Mouse (Mus musculus) 3T3-L1 (cell line): ENCODE data around the gene Krt86.

Experiments used
- DNase-seq: peaks from one replicate; pipeline ENCODE4 v3.0.0-alpha.2; 2015; ENCODE audit warnings: low read depth, low spot score

The Krt86 gene

GRCm38 (mm10) chr15:101472952-101473528, at the start of gene Krt86:
Krt86 (plus strand) TSS chr15:101473478.
- DNase-seq: peak; percentile 95

GRCm38 (mm10) chr15:101424914-101425313, 48.4 kb upstream of the Krt86 start:
- peak; percentile 11 for DNase-seq

GRCm38 (mm10) chr15:101436611-101437010, 36.7 kb upstream of the Krt86 start:
- DNase-seq: no peak

- no peak for DNase-seq
Measured at GRCm38 (mm10) chr15:101438555-101438954, 34.7 kb upstream of the Krt86 start, which contains the start of gene Krt87. Krt87 (minus strand) TSS chr15:101438804.

- DNase-seq: no peak
Measured at GRCm38 (mm10) chr15:101440837-101441236, 32.4 kb upstream of the Krt86 start.

- DNase-seq: no peak
Measured at GRCm38 (mm10) chr15:101446572-101446971, 26.7 kb upstream of the Krt86 start.

GRCm38 (mm10) chr15:101447444-101447843, 25.8 kb upstream of the Krt86 start, which contains the start of gene Krt88:
Krt88 (plus strand) TSS chr15:101447744.
- no peak for DNase-seq

GRCm38 (mm10) chr15:101453093-101453736, 20.1 kb upstream of the Krt86 start:
- peak; percentile 43 for DNase-seq

- peak; percentile 71 for DNase-seq
Measured at GRCm38 (mm10) chr15:101454774-101455173, 18.5 kb upstream of the Krt86 start.

- peak; percentile 98 for DNase-seq
Measured at GRCm38 (mm10) chr15:101455292-101455691, 18.0 kb upstream of the Krt86 start.

GRCm38 (mm10) chr15:101455891-101456290, 17.4 kb upstream of the Krt86 start:
- DNase-seq: peak; percentile 61

- DNase-seq: peak; percentile 93
Measured at GRCm38 (mm10) chr15:101458361-101458930, 14.8 kb upstream of the Krt86 start.

- peak; percentile 41 for DNase-seq
Measured at GRCm38 (mm10) chr15:101459283-101459682, 14.0 kb upstream of the Krt86 start.

GRCm38 (mm10) chr15:101463651-101464050, 9.6 kb upstream of the Krt86 start, which contains the start of gene Krt81:
Krt81 (minus strand) TSS chr15:101463751.
- DNase-seq: no peak

GRCm38 (mm10) chr15:101469093-101469492, 4.2 kb upstream of the Krt86 start:
- DNase-seq: no peak

- no peak for DNase-seq
Measured at GRCm38 (mm10) chr15:101479007-101479665, 5.9 kb downstream of the Krt86 start.

GRCm38 (mm10) chr15:101479666-101480060, 6.4 kb downstream of the Krt86 start:
- no peak for DNase-seq

GRCm38 (mm10) chr15:101482056-101482455, 8.8 kb downstream of the Krt86 start:
- DNase-seq: peak; percentile 47

- no peak for DNase-seq
Measured at GRCm38 (mm10) chr15:101483646-101484045, 10.4 kb downstream of the Krt86 start.

- DNase-seq: no peak
Measured at GRCm38 (mm10) chr15:101484939-101485338, 11.7 kb downstream of the Krt86 start.

- DNase-seq: no peak
Measured at GRCm38 (mm10) chr15:101485911-101486635, 12.8 kb downstream of the Krt86 start.

GRCm38 (mm10) chr15:101491431-101491830, 18.2 kb downstream of the Krt86 start, which contains the start of gene Krt83:
Krt83 (minus strand) TSS chr15:101491512.
- no peak for DNase-seq
